Mouse (Mus musculus) midbrain, postnatal 0 days (tissue): ENCODE measurements around the gene Nolc1. TPM values are rescaled to one million over a fixed set of nuclear protein-coding genes. Genes with fewer than 3 reads are reported as not detected.

ENCODE experiments used
- ATAC-seq: fragments of 200-750 bp; cut with Nextera tagmentation; 2 replicates; pipeline ENCODE4 v1.8.0; 2017; ENCODE audit warnings: moderate number of reproducible peaks, mild to moderate bottlenecking, moderate TSS enrichment, moderate library complexity; ENCODE audit not compliant: low FRiP score
- DNase-seq: peaks from one replicate; pipeline ENCODE4 v3.0.0-alpha.2; 2015; ENCODE audit warnings: low spot score
- H3K27ac ChIP-seq: fragments of 300-500 bp; sonication (generic); 2 replicates; pipeline ENCODE4 v1.5.1; 2014; ENCODE audit warnings: low read depth, mild to moderate bottlenecking, low read length, mixed read lengths
- H3K27me3 ChIP-seq: fragments of 300-500 bp; sonication (generic); 2 replicates; pipeline ENCODE4 v1.6.1; 2014; ENCODE audit warnings: low read length, control low read depth, mixed read lengths; ENCODE audit not compliant: insufficient read depth
- H3K36me3 ChIP-seq: fragments of 300-500 bp; sonication (generic); 2 replicates; pipeline ENCODE4 v1.6.1; 2014; ENCODE audit warnings: low read length, control low read depth, mixed read lengths; ENCODE audit not compliant: insufficient read depth
- H3K4me1 ChIP-seq: fragments of 300-500 bp; sonication (generic); 2 replicates; pipeline ENCODE4 v1.6.1; 2014; ENCODE audit warnings: mild to moderate bottlenecking, control low read depth, antibody characterized with exemption, low read length, mixed read lengths; ENCODE audit not compliant: insufficient read depth
- H3K4me2 ChIP-seq: fragments of 300-500 bp; sonication (generic); 2 replicates; pipeline ENCODE4 v1.6.1; 2014; ENCODE audit warnings: low read depth, mild to moderate bottlenecking, low read length, mixed read lengths; ENCODE audit not compliant: poor library complexity, severe bottlenecking
- H3K4me3 ChIP-seq: fragments of 300-500 bp; sonication (generic); 2 replicates; pipeline ENCODE4 v1.5.1; 2014; ENCODE audit warnings: low read depth, mild to moderate bottlenecking, low read length, moderate library complexity
- H3K9ac ChIP-seq: fragments of 300-500 bp; sonication (generic); replicated peaks from 2 replicates; pipeline ENCODE4 v1.6.1; 2014; ENCODE audit warnings: mild to moderate bottlenecking, low read length, moderate library complexity, mixed read lengths; ENCODE audit not compliant: poor library complexity, severe bottlenecking
- H3K9me3 ChIP-seq: fragments of 300-500 bp; sonication (generic); 2 replicates; pipeline ENCODE4 v1.6.1; 2016; ENCODE audit warnings: low read length, control low read depth
- CTCF ChIP-seq: IDR thresholded peaks from 2 replicates; pipeline ENCODE4 v1.5.1; 2016; ENCODE audit warnings: antibody characterized with exemption, mild to moderate bottlenecking
- WGBS: fragments of 180-500 bp; shearing (Covaris S2); extraction: QIAGEN DNeasy Blood & Tissue Kit; methylation state at CpG from one replicate; pipeline ENCODE4 v1.1.7; 2014; 5-methylcytosine and 5-hydroxymethylcytosine counted together
- polyA plus RNA-seq: library from polyadenylated mRNA; unstranded; fragments of >200 nt; fragmentation: Nextera tagmentation; extraction: Ambion mirVana; gene quantifications from 2 replicates; pipeline ENCODE4 v1.2.1, GENCODE M21; 2015
- total RNA-seq: library from RNA; depleted of rRNA; stranded (reverse); fragments of >200 nt; gene quantifications from 2 replicates; pipeline ENCODE4 v1.2.3, GENCODE M21; 2014

The Nolc1 gene
- total and polyA plus RNA-seq, 2 experiments from 2014 or later = 26.0 to 63.5 TPM

DNA sequence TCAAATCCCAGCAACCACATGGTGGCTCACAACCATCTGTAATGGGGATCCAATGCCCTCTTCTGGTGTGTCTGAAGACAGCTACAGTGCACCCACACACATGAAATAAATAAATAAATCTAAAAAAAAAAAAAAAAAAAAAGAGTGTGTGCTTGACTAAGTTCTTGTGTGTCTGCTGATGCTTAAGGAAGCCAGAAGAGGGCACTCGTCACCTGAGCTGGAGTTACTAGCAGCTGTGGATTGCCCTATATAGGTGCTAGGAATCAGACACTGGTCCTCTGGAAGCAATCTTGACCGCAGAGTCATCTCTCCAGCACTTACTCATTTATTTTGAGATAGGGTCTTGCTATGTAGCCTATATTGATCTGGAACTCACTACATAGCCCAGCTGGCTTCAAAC is 18.5 kb downstream of the Nolc1 start:
- H3K36me3 ChIP-seq = no peaks in the 10 kb centered on the region
- ATAC-seq (no peak), DNase-seq (no peak)
- no peaks in the 10 kb centered on the region for H3K9me3 ChIP-seq
- no peaks in the 10 kb centered on the region for H3K4me1 ChIP-seq
- no peak overlapping the region for H3K9ac ChIP-seq
- H3K4me2 ChIP-seq = no peak overlapping the region
- no peak for TF ChIP-seq CTCF
- H3K27ac ChIP-seq = no peak overlapping the region
- H3K4me3 ChIP-seq = no peak overlapping the region
- 93% methylated on average over 2 of the region's 2 CpGs for WGBS
- H3K27me3 ChIP-seq = no peaks in the 10 kb centered on the region

DNA sequence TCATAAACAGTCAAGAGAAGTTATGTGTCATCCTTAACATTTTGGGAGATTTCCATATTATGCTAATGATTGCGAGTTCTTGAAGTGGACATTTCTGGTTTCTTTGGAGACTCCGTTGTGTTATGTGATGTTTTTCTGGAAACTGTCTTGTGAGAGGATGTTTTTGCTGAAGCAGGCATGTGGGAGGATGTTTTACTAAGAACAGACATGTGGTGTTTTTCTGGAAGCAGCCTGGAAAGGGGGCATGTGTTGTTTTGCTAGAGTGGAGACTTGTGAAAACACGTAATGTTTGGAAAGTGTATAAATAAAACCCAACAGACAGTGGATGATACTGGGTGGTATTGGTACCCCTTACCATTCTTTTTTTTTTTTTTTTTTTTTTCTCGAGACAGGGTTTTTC is 19.6 kb downstream of the Nolc1 start:
- TF ChIP-seq CTCF = no peak
- 93% methylated on average over 3 of the region's 4 CpGs for WGBS
- no peaks in the 10 kb centered on the region for H3K4me1 ChIP-seq

DNA sequence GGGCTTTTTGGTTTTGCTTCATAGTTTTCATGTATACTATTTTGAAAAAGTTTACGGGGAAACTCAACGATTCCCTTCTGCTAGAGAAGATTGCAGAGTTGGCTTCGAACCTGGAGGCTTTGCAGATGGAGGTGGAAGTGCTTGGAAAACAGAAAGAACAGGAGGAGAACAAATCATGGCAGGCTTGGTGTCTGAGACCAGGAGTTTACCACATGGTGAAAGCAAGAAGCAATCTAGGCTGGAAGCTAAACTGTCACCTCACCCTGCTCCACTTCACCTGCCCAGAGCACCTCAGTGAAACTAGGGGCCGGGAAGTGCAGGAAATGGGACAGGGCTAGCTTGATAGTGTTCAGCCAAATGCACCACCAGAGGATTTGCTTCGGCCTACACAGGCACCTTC is 20.7 kb downstream of the Nolc1 start:
- H3K36me3 ChIP-seq = no peaks in the 10 kb centered on the region
- WGBS = 87% methylated on average over 5 of the region's 5 CpGs
- no peak for ATAC-seq

More for the DNA sequence above, 19.6 kb downstream of the Nolc1 start:
- Histone ChIP-seq H3K4me2 (no peak overlapping the region), H3K9me3 (no peaks in the 10 kb centered on the region), H3K27me3 (no peaks in the 10 kb centered on the region), H3K27ac (no peak overlapping the region), H3K9ac (no peak overlapping the region), H3K36me3 (no peaks in the 10 kb centered on the region), H3K4me3 (no peak overlapping the region)
- ATAC-seq (no peak), DNase-seq (no peak)

DNA sequence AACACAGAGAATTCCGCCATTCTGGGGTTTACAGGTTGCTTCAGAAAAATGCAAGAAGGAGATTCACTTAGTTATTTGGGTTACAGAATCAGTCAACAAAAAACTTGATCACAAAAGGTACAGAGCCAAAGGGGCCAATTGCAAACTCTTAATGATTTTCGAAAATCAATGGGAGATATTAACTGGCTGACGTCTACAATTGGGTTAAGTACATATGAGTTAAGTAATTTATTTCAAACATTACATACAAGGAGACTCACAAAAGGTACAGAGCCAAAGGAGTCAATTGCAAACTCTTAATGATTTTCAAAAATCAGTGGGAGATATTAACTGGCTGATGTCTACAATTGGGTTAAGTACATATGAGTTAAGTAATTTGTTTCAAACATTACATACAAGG is 23.9 kb downstream of the Nolc1 start:
- Histone ChIP-seq H3K27ac (no peak overlapping the region), H3K4me2 (no peak overlapping the region), H3K9me3 (no peaks in the 10 kb centered on the region), H3K27me3 (no peaks in the 10 kb centered on the region), H3K36me3 (no peaks in the 10 kb centered on the region), H3K4me3 (no peak overlapping the region), H3K9ac (no peak overlapping the region), H3K4me1 (no peaks in the 10 kb centered on the region)
- DNase-seq = no peak
- ATAC-seq = no peak
- WGBS = 93% methylated on average over 3 of the region's 3 CpGs
- no peak for TF ChIP-seq CTCF

More for the DNA sequence above, 20.7 kb downstream of the Nolc1 start:
- Histone ChIP-seq H3K27ac (no peak overlapping the region), H3K9ac (no peak overlapping the region), H3K4me2 (no peak overlapping the region), H3K27me3 (no peaks in the 10 kb centered on the region), H3K4me3 (no peak overlapping the region), H3K9me3 (no peaks in the 10 kb centered on the region), H3K4me1 (no peaks in the 10 kb centered on the region)
- TF ChIP-seq CTCF = no peak
- no peak for DNase-seq

DNA sequence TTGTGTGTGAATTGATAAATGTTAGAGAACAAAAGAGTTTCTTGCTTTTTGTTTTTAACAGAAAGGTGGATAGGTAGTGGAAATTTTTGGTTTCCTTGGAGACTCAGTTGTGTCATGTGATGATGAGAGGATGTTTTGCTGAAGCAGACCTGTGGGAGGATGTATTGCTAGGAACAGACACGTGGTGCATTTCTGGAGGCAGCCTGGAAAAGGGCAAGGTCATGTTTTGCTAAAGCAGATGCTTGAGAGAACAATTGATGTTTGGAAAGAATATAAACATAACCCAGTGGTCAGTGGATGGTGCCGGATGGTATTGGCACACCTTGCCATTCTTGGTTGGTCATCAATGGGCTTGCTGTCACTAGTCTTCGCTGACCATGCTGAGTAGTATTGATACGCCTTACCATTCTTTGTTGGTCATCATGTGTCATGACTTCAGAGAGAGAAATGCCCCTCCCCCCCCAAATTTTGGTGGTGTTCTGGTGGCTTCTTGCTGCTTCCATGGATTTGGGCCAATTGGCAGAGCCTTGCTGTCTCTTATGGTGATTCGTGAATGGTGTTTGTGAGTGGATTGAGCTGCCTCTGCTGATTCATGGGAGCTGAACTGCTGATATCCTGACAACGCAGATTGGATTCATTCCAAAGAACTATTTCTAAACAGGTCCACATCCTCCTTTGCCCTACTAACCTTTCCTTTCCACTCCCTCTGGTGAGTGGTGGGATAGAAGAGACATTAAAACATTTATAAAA is 27.9 kb downstream of the Nolc1 start:
- H3K9me3 ChIP-seq = no peaks in the 10 kb centered on the region
- no peak overlapping the region for H3K4me2 ChIP-seq
- no peak for TF ChIP-seq CTCF
- no peak for DNase-seq
- no peaks in the 10 kb centered on the region for H3K4me1 ChIP-seq
- no peak for ATAC-seq
- H3K27me3 ChIP-seq = no peaks in the 10 kb centered on the region
- H3K4me3 ChIP-seq = no peak overlapping the region
- no peak overlapping the region for H3K9ac ChIP-seq
- no peak overlapping the region for H3K27ac ChIP-seq
- H3K36me3 ChIP-seq = no peaks in the 10 kb centered on the region
- 87% methylated on average over 6 of the region's 6 CpGs for whole genome bisulfite sequencing

DNA sequence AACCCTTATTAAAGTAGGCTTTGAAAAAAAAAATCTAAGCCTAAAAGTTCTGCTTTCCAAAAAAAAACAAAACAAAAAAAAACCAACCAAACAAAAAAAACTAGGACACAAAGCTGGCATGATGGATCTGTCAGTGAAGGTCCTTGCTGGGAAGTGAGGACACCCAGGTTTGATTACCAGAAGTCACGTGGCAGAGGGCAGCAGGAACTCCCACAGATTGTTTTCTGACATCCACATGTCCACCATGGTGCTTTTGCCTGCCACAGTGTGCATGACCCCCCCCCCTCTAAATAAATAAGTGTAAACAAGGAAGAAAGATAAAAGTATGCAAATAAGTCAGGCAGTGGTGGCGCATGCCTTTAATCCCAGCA is 28.5 kb downstream of the Nolc1 start:
- Histone ChIP-seq H3K9me3 (no peaks in the 10 kb centered on the region), H3K4me3 (no peak overlapping the region), H3K27ac (no peak overlapping the region), H3K27me3 (no peaks in the 10 kb centered on the region), H3K4me1 (no peaks in the 10 kb centered on the region), H3K36me3 (no peaks in the 10 kb centered on the region), H3K4me2 (no peak overlapping the region), H3K9ac (no peak overlapping the region)
- TF ChIP-seq CTCF = no peak
- ATAC-seq = no peak
- DNase-seq = no peak
- WGBS = 82% methylated on average over 2 of the region's 2 CpGs
